Mouse (Mus musculus) monocyte, adult 5-6 weeks (primary cell): ENCODE results near the gene Bcl2. TPM values are rescaled to one million over a fixed set of nuclear protein-coding genes. Genes with fewer than 3 reads are reported as not detected.

Experiments
- ATAC-seq: fragments of 153-309, 156-312 bp; replicated peaks from 2 replicates; pipeline ENCODE4 v1.8.0; 2017; ENCODE audit warnings: mild to moderate bottlenecking; ENCODE audit not compliant: low TSS enrichment, insufficient number of reproducible peaks, severe bottlenecking, poor library complexity, low FRiP score
- total RNA-seq: library from RNA; stranded (forward); fragments of 200-1000, 200-491, 200-594 nt; gene quantifications from 3 replicates; pipeline ENCODE4 v1.2.3, GENCODE M21; 2017

The Bcl2 gene
- total RNA-seq, 1 experiment from 2014 or later, result 64.9 TPM

GRCm38 (mm10) chr1:106633207-106633606, 80.9 kb downstream of the Bcl2 start:
- no peak for ATAC-seq

- no peak for ATAC-seq
Measured at GRCm38 (mm10) chr1:106631869-106632463, 82.1 kb downstream of the Bcl2 start.

GRCm38 (mm10) chr1:106630973-106631372, 83.1 kb downstream of the Bcl2 start:
- ATAC-seq, result no peak

GRCm38 (mm10) chr1:106629931-106630682, 84.0 kb downstream of the Bcl2 start:
- no peak for ATAC-seq

- ATAC-seq, result no peak
Measured at GRCm38 (mm10) chr1:106629470-106629830, 84.6 kb downstream of the Bcl2 start.

- ATAC-seq, result no peak
Measured at GRCm38 (mm10) chr1:106628718-106629469, 85.2 kb downstream of the Bcl2 start.

GRCm38 (mm10) chr1:106628279-106628678, 85.8 kb downstream of the Bcl2 start:
- no peak; the same call in 1 of the 2 replicates for ATAC-seq

- ATAC-seq, result peak; percentile 86
Measured at GRCm38 (mm10) chr1:106627241-106627640, 86.8 kb downstream of the Bcl2 start.

GRCm38 (mm10) chr1:106620174-106620931, 93.7 kb downstream of the Bcl2 start:
- ATAC-seq, result no peak

GRCm38 (mm10) chr1:106618814-106619213, 95.3 kb downstream of the Bcl2 start:
- no peak for ATAC-seq

GRCm38 (mm10) chr1:106616955-106617354, 97.1 kb downstream of the Bcl2 start:
- ATAC-seq, result no peak

GRCm38 (mm10) chr1:106613371-106613770, 100.7 kb downstream of the Bcl2 start:
- ATAC-seq, result no peak

- ATAC-seq, result peak; percentile 13; the same call in 1 of the 2 replicates
Measured at GRCm38 (mm10) chr1:106612166-106613031, 101.7 kb downstream of the Bcl2 start.

- ATAC-seq, result no peak
Measured at GRCm38 (mm10) chr1:106611246-106611645, 102.8 kb downstream of the Bcl2 start.

- no peak for ATAC-seq
Measured at GRCm38 (mm10) chr1:106608098-106608778, 105.8 kb downstream of the Bcl2 start.

- ATAC-seq, result no peak
Measured at GRCm38 (mm10) chr1:106606951-106607350, 107.1 kb downstream of the Bcl2 start.

GRCm38 (mm10) chr1:106603406-106603805, 110.7 kb downstream of the Bcl2 start:
- no peak for ATAC-seq

GRCm38 (mm10) chr1:106602941-106603340, 111.1 kb downstream of the Bcl2 start:
- no peak for ATAC-seq
